Mouse (Mus musculus): Measurements from ENCODE around the gene Zdhhc20. TPM values are rescaled to one million over a fixed set of nuclear protein-coding genes. Genes with fewer than 3 reads are reported as not detected.

Zdhhc20 gene
- total and polyA plus RNA-seq, 3 experiments, result 4.6 to 11.4 TPM; not detected in 1

GRCm38 (mm10) chr14:57803731-57804130, 86.3 kb downstream of the Zdhhc20 start:
- Histone ChIP-seq H3K4me3 (ENCODE audit: control insufficient read depth in 1 of 2, insufficient read depth in 1 of 2, low read depth in 2 of 2, low read length in 2 of 2) (no peak overlapping the region), H3K27me3 (ENCODE audit: control insufficient read depth in 1 of 2, insufficient read depth in 2 of 2, low read length in 2 of 2) (no peaks in the 10 kb centered on the region), H3K9me3 (replicated peaks; ENCODE audit: insufficient read depth, low read length) (no peaks in the 10 kb centered on the region), H3K27ac (ENCODE audit: control insufficient read depth, low read depth, low read length) (no peak overlapping the region), H3K36me3 (ENCODE audit: control insufficient read depth in 1 of 2, insufficient read depth in 2 of 2, low read length in 2 of 2) (peaks cover 17 to 36% of the 10 kb centered on the region in 2 experiments), H3K79me2 (ENCODE audit: control insufficient read depth, insufficient read depth, low read length, poor library complexity) (peaks cover 21% of the 10 kb centered on the region), H3K4me1 (ENCODE audit: control insufficient read depth in 1 of 2, insufficient read depth in 2 of 2, low read length in 2 of 2) (peaks cover 6 to 8% of the 10 kb centered on the region in 2 experiments; a peak in 3 of 4 replicates), H3K9ac (ENCODE audit: control insufficient read depth, low read depth, low read length, poor library complexity, severe bottlenecking) (no peak overlapping the region)
- peak; percentile 55 for TF ChIP-seq POLR2AphosphoS2 (IDR thresholded peaks at IDR 0.05; ENCODE audit: low read length)
- TF ChIP-seq TCF12 (IDR thresholded peaks at IDR 0.05; ENCODE audit: low read depth, low read length), result no peak
- TF ChIP-seq EP300 (IDR thresholded peaks at IDR 0.05; ENCODE audit: low read depth in 1 of 2, low read length in 2 of 2), result no peak
- no peak for TF ChIP-seq RCOR1 (IDR thresholded peaks at IDR 0.05; ENCODE audit: low read depth, low read length)
- TF ChIP-seq POLR2A (IDR thresholded peaks at IDR 0.05; ENCODE audit: control insufficient read depth in 1 of 2, insufficient read depth in 1 of 2, low read depth in 1 of 2, low read length in 2 of 2, poor library complexity in 1 of 2), result no peak; a peak in 1 of 4 replicates
- TF ChIP-seq MYB (IDR thresholded peaks at IDR 0.05; ENCODE audit: low read depth, low read length), result no peak
- no peak for TF ChIP-seq MAX (IDR thresholded peaks at IDR 0.05; ENCODE audit: low read length)
- no peak for TF ChIP-seq ZMIZ1 (IDR thresholded peaks at IDR 0.05; ENCODE audit: low read depth, low read length)
- no peak for DNase-seq (ENCODE audit: low read depth, low spot score)

- peaks cover 17 to 19% of the 10 kb centered on the region in 2 experiments for H3K36me3 ChIP-seq (ENCODE audit: control insufficient read depth in 1 of 2, insufficient read depth in 2 of 2, low read length in 2 of 2)
- peak within 1 kb of the TSS; percentile 98 for H3K9ac ChIP-seq (ENCODE audit: control insufficient read depth, low read depth, low read length, poor library complexity, severe bottlenecking)
- peaks cover 0 to 3% of the 10 kb centered on the region in 2 experiments; a peak in 1 of 4 replicates for H3K27me3 ChIP-seq (ENCODE audit: control insufficient read depth in 1 of 2, insufficient read depth in 2 of 2, low read length in 2 of 2)
- peak; percentile 99 for DNase-seq (ENCODE audit: low read depth, low spot score)
- H3K79me2 ChIP-seq (ENCODE audit: control insufficient read depth, insufficient read depth, low read length, poor library complexity), result peaks cover 28% of the 10 kb centered on the region
- no peaks in the 10 kb centered on the region for H3K9me3 ChIP-seq (replicated peaks; ENCODE audit: insufficient read depth, low read length)
- peak within 1 kb of the TSS; percentile 98 to 100 for H3K4me3 ChIP-seq (ENCODE audit: control insufficient read depth in 1 of 2, insufficient read depth in 1 of 2, low read depth in 2 of 2, low read length in 2 of 2)
- peaks cover 6 to 8% of the 10 kb centered on the region in 2 experiments; a peak in 3 of 4 replicates for H3K4me1 ChIP-seq (ENCODE audit: control insufficient read depth in 1 of 2, insufficient read depth in 2 of 2, low read length in 2 of 2)
- H3K27ac ChIP-seq (ENCODE audit: control insufficient read depth, low read depth, low read length), result peak within 1 kb of the TSS; percentile 49
- no peak for TF ChIP-seq RCOR1 (IDR thresholded peaks at IDR 0.05; ENCODE audit: low read depth, low read length)
- no peak for TF ChIP-seq USF2 (IDR thresholded peaks at IDR 0.05; ENCODE audit: borderline replicate concordance in 1 of 2, insufficient read depth in 1 of 2, low read depth in 1 of 2, low read length in 2 of 2)
- TF ChIP-seq ZNF384 (IDR thresholded peaks at IDR 0.05; ENCODE audit: low read depth, low read length), result no peak
- TF ChIP-seq KAT2A (conservative IDR thresholded peaks at IDR 0.05; ENCODE audit: low read depth, low read length), result no peak; the same call in 1 of the 2 replicates
- TF ChIP-seq POLR2A (IDR thresholded peaks at IDR 0.05; ENCODE audit: control insufficient read depth in 1 of 2, insufficient read depth in 1 of 2, low read depth in 1 of 2, low read length in 2 of 2, poor library complexity in 1 of 2), result peak; percentile 78 to 86
- no peak for TF ChIP-seq JUND (IDR thresholded peaks at IDR 0.05; ENCODE audit: low read depth, low read length)
- no peak for TF ChIP-seq EP300 (IDR thresholded peaks at IDR 0.05; ENCODE audit: low read depth in 1 of 2, low read length in 2 of 2)
- no peak for TF ChIP-seq CTCF (IDR thresholded peaks at IDR 0.05 in 2 of 3, conservative IDR thresholded peaks at IDR 0.05 in 1 of 3; ENCODE audit: control insufficient read depth in 1 of 3, insufficient read depth in 1 of 3, low read depth in 2 of 3, low read length in 3 of 3, poor library complexity in 1 of 3, severe bottlenecking in 1 of 3)
- peak; percentile 87 for TF ChIP-seq MYC (IDR thresholded peaks at IDR 0.05; ENCODE audit: low read depth, low read length)
- no peak for TF ChIP-seq SMC3 (IDR thresholded peaks at IDR 0.05; ENCODE audit: low read depth, low read length)
- no peak for TF ChIP-seq GATA1 (IDR thresholded peaks at IDR 0.05; ENCODE audit: low read depth, low read length)
- TF ChIP-seq NRF1 (IDR thresholded peaks at IDR 0.05; ENCODE audit: insufficient read depth, low read depth, low read length, poor library complexity, severe bottlenecking), result peak; percentile 96
- no peak for TF ChIP-seq MYB (IDR thresholded peaks at IDR 0.05; ENCODE audit: low read depth, low read length)
- peak; percentile 75 for TF ChIP-seq SIN3A (IDR thresholded peaks at IDR 0.05; ENCODE audit: low read length)
- TF ChIP-seq BHLHE40 (IDR thresholded peaks at IDR 0.05; ENCODE audit: borderline replicate concordance, low read depth, low read length), result no peak
- peak; percentile 44; the same call in 1 of the 2 replicates for TF ChIP-seq USF1 (IDR thresholded peaks at IDR 0.05; ENCODE audit: low read depth, low read length)
- TF ChIP-seq ELF1 (IDR thresholded peaks at IDR 0.05; ENCODE audit: low read depth, low read length), result peak; percentile 86
- TF ChIP-seq NELFE (IDR thresholded peaks at IDR 0.05; ENCODE audit: low read depth, low read length), result peak; percentile 70
- no peak for TF ChIP-seq MEF2A (IDR thresholded peaks at IDR 0.05; ENCODE audit: extremely low read depth, insufficient replicate concordance, low read depth, low read length, poor library complexity, severe bottlenecking)
- peak; percentile 94 for TF ChIP-seq CHD2 (IDR thresholded peaks at IDR 0.05; ENCODE audit: low read length)
- no peak for TF ChIP-seq GABPA (IDR thresholded peaks at IDR 0.05; ENCODE audit: low read depth, low read length)
- TF ChIP-seq TBP (IDR thresholded peaks at IDR 0.05; ENCODE audit: low read depth, low read length), result peak; percentile 91
- peak; percentile 85 for TF ChIP-seq MAX (IDR thresholded peaks at IDR 0.05; ENCODE audit: low read length)
- no peak for TF ChIP-seq RAD21 (IDR thresholded peaks at IDR 0.05; ENCODE audit: low read depth, low read length)
- TF ChIP-seq ETS1 (IDR thresholded peaks at IDR 0.05; ENCODE audit: low read depth, low read length), result no peak
These were observed 91.8 kb downstream of the Zdhhc20 start, which contains the start of gene Sap18 for GRCm38 (mm10) chr14:57797991-57798931. Sap18 (plus strand) TSS chr14:57798180.

All from MEL (cell line).